Mouse (Mus musculus) forebrain, embryonic 11.5 days (tissue): ENCODE measurements around the gene Rcsd1. TPM values are rescaled to one million over a fixed set of nuclear protein-coding genes. Genes with fewer than 3 reads are reported as not detected.

Source experiments
- ATAC-seq: fragments of 200-750 bp; cut with Nextera tagmentation; replicated peaks from 2 replicates; pipeline ENCODE4 v1.8.0; 2017; ENCODE audit warnings: moderate TSS enrichment; ENCODE audit not compliant: low FRiP score
- DNase-seq: peaks from one replicate; pipeline ENCODE4 v3.0.0-alpha.2; 2017; ENCODE audit warnings: low spot score
- H3K27ac ChIP-seq: fragments of 300-500 bp; sonication (generic); 2 replicates; pipeline ENCODE4 v1.5.1; 2014; ENCODE audit warnings: low read depth, low read length
- H3K27me3 ChIP-seq: fragments of 300-500 bp; sonication (generic); 2 replicates; pipeline ENCODE4 v1.6.1; 2014; ENCODE audit warnings: mild to moderate bottlenecking, low read length, mixed read lengths; ENCODE audit not compliant: control insufficient read depth, insufficient read depth
- H3K36me3 ChIP-seq: fragments of 300-500 bp; sonication (generic); 2 replicates; pipeline ENCODE4 v1.6.1; 2014; ENCODE audit warnings: mild to moderate bottlenecking, low read length, moderate library complexity, mixed read lengths; ENCODE audit not compliant: control insufficient read depth, insufficient read depth
- H3K4me1 ChIP-seq: fragments of 300-500 bp; sonication (generic); replicated peaks from 2 replicates; pipeline ENCODE4 v1.6.1; 2014; ENCODE audit warnings: low read length, mixed read lengths; ENCODE audit not compliant: control insufficient read depth, insufficient read depth
- H3K4me2 ChIP-seq: fragments of 300-500 bp; sonication (generic); 2 replicates; pipeline ENCODE4 v1.6.1; 2014; ENCODE audit warnings: low read depth, mild to moderate bottlenecking, low read length, moderate library complexity, mixed read lengths; ENCODE audit not compliant: severe bottlenecking
- H3K4me3 ChIP-seq: fragments of 300-500 bp; sonication (generic); 2 replicates; pipeline ENCODE4 v1.5.1; 2014; ENCODE audit warnings: low read depth, low read length
- H3K9ac ChIP-seq: fragments of 300-500 bp; sonication (generic); 2 replicates; pipeline ENCODE4 v1.6.1; 2014; ENCODE audit warnings: low read length
- H3K9me3 ChIP-seq: fragments of 300-500 bp; sonication (generic); 2 replicates; pipeline ENCODE4 v1.6.1; 2016; ENCODE audit warnings: low read length, mixed read lengths; ENCODE audit not compliant: control insufficient read depth
- WGBS: fragments of 180-500 bp; shearing (Covaris S2); extraction: QIAGEN DNeasy Blood & Tissue Kit; methylation state at CpG from one replicate; pipeline ENCODE4 v1.1.7; 2014; 5-methylcytosine and 5-hydroxymethylcytosine counted together
- polyA plus RNA-seq: library from polyadenylated mRNA; unstranded; fragments of >200 nt; fragmentation: Nextera tagmentation; extraction: Ambion mirVana; gene quantifications from 2 replicates; pipeline ENCODE4 v1.2.1, GENCODE M21; 2014

The Rcsd1 gene
- 6.4 and 7.2 TPM in 2 replicates for polyA plus RNA-seq

- DNase-seq = no peak
These were observed at the start of gene Rcsd1 for GRCm38 (mm10) chr1:165709629-165710256. TSS of gene Rcsd1 (minus strand) at chr1:165709757.

DNA sequence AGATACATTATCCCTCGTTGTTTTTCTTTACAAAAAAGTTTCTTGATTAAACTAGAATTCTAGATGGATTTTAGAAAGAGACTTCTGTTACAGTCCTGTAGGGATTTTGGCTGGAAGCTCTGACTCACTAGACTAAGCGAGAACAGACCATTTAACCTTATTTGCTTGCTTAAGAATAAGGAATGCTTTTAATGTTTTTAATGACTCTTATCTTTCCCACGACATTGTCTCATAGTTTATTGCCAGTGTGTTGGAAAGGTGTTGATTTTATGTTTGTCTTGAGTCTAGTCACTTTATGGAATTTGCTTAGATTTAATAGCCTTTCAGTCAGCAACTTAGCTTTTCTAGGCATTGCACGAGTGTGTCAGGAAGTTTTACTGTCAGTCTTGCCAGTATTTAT, 45.6 kb upstream of the Rcsd1 start:
- DNase-seq (no peak), ATAC-seq (no peak)
- 82% methylated on average over 4 of the region's 4 CpGs for WGBS
- Histone ChIP-seq H3K27ac (no peak overlapping the region), H3K4me1 (no peaks in the 10 kb centered on the region), H3K4me3 (no peak overlapping the region), H3K4me2 (no peak overlapping the region), H3K9me3 (no peaks in the 10 kb centered on the region), H3K27me3 (no peaks in the 10 kb centered on the region), H3K36me3 (no peaks in the 10 kb centered on the region), H3K9ac (no peak overlapping the region)

More at GRCm38 (mm10) chr1:165709629-165710256, at the start of gene Rcsd1:
- ATAC-seq = no peak
- H3K36me3 ChIP-seq = no peaks in the 10 kb centered on the region
- no peak within 1 kb of the TSS for H3K4me3 ChIP-seq
- H3K9ac ChIP-seq = no peak within 1 kb of the TSS
- peaks cover 11% of the 10 kb centered on the region for H3K27me3 ChIP-seq
- no peak within 1 kb of the TSS for H3K4me2 ChIP-seq
- 52% methylated on average over 5 of the region's 5 CpGs for WGBS
- H3K27ac ChIP-seq = no peak within 1 kb of the TSS
- H3K4me1 ChIP-seq = peaks cover 3% of the 10 kb centered on the region; the same call in 1 of the 2 replicates
- no peaks in the 10 kb centered on the region for H3K9me3 ChIP-seq

GRCm38 (mm10) chr1:165754205-165754604, 44.6 kb upstream of the Rcsd1 start:
- Histone ChIP-seq H3K4me2 (no peak overlapping the region), H3K4me3 (no peak overlapping the region), H3K36me3 (no peaks in the 10 kb centered on the region), H3K9ac (no peak overlapping the region), H3K9me3 (no peaks in the 10 kb centered on the region), H3K27me3 (no peaks in the 10 kb centered on the region), H3K27ac (no peak overlapping the region), H3K4me1 (no peaks in the 10 kb centered on the region)
- ATAC-seq = no peak
- WGBS = 93% methylated on average over 6 of the region's 6 CpGs
- no peak for DNase-seq

DNA sequence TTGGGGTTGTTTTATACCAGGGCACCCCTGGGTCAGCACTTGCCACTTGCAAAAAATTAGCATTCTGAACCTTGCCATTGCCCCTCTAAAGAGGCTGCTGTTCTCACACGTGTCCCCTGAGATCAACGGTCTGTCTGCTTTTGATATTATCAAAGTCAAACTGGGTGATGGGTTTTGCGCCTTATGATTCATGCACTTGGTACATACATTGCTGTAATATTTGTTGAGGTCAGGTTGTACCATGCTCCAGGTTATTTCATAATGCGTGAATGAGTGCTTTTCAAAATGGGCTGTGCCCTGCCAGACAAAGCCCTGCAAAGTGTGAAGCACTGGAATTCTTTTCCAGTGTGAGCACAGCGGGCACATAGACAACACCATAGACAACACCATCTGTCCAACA, 42.3 kb upstream of the Rcsd1 start:
- Histone ChIP-seq H3K9me3 (no peaks in the 10 kb centered on the region), H3K9ac (no peak overlapping the region), H3K27me3 (no peaks in the 10 kb centered on the region), H3K4me1 (no peaks in the 10 kb centered on the region), H3K4me2 (no peak overlapping the region), H3K27ac (no peak overlapping the region), H3K4me3 (no peak overlapping the region), H3K36me3 (no peaks in the 10 kb centered on the region)
- ATAC-seq = no peak
- no peak for DNase-seq
- WGBS = 86% methylated on average over 5 of the region's 5 CpGs

DNA sequence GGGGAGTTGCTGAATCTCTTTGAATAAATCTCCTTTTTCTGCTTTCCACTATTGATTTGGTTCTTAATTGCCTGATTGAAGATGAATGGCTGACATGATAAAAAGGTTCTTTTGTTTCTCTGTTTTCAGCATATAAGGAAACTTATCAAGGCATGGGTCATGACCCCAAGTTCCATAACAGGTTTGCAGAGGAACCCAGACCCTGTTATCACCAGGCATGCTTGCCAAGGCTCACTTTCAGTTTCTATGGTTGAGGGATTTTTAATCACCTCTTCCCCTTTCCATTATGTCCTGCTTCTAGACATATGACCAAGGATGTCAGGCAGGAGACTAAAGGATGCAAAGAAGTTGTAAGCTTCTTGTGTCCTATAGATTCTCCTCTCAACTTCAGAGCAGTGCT, 41.6 kb upstream of the Rcsd1 start:
- Histone ChIP-seq H3K4me3 (no peak overlapping the region), H3K4me1 (no peaks in the 10 kb centered on the region), H3K27me3 (no peaks in the 10 kb centered on the region), H3K36me3 (no peaks in the 10 kb centered on the region), H3K27ac (no peak overlapping the region), H3K4me2 (no peak overlapping the region), H3K9ac (no peak overlapping the region), H3K9me3 (no peaks in the 10 kb centered on the region)
- ATAC-seq = no peak
- DNase-seq = peak; percentile 2

DNA sequence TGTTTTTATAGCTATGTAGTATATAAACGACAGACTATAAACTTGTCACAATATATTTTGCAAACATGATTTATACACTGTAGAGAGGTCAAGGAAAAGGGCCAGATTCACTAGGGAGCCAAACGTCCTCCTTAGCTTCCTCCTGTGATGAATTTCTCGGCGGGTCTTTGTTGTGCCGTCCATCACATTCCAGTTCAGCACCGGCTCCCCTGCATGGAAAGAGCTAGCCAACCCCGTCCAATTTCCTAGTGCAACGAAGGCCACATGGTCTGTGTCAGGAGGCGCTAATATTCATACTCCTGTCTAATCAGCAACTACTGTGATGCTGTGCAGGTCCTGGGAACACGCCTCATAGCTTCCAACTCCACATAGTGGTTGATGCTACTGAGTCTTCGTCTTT, 38.5 kb upstream of the Rcsd1 start:
- no peak overlapping the region for H3K9ac ChIP-seq
- DNase-seq (peak; percentile 28), ATAC-seq (no peak)
- no peaks in the 10 kb centered on the region for H3K27me3 ChIP-seq
- no peak overlapping the region for H3K4me2 ChIP-seq
- H3K27ac ChIP-seq = no peak overlapping the region
- H3K36me3 ChIP-seq = no peaks in the 10 kb centered on the region
- 68% methylated on average over 11 of the region's 11 CpGs for WGBS
- no peaks in the 10 kb centered on the region for H3K4me1 ChIP-seq
- no peaks in the 10 kb centered on the region for H3K9me3 ChIP-seq
- no peak overlapping the region for H3K4me3 ChIP-seq

- Histone ChIP-seq H3K27ac (no peak overlapping the region), H3K9ac (no peak overlapping the region), H3K4me2 (no peak overlapping the region), H3K9me3 (no peaks in the 10 kb centered on the region), H3K27me3 (no peaks in the 10 kb centered on the region), H3K4me3 (no peak overlapping the region), H3K36me3 (no peaks in the 10 kb centered on the region), H3K4me1 (no peaks in the 10 kb centered on the region)
- no peak for ATAC-seq
- WGBS = 85% methylated on average over 8 of the region's 8 CpGs
- DNase-seq = peak; percentile 50
These were observed 32.4 kb upstream of the Rcsd1 start for GRCm38 (mm10) chr1:165741989-165742388.

GRCm38 (mm10) chr1:165738985-165739384, 29.4 kb upstream of the Rcsd1 start:
- Histone ChIP-seq H3K4me1 (no peaks in the 10 kb centered on the region), H3K27ac (no peak overlapping the region), H3K27me3 (no peaks in the 10 kb centered on the region), H3K4me3 (no peak overlapping the region), H3K4me2 (no peak overlapping the region), H3K36me3 (no peaks in the 10 kb centered on the region), H3K9ac (no peak overlapping the region), H3K9me3 (no peaks in the 10 kb centered on the region)
- 97% methylated on average over 1 of the region's 1 CpGs for WGBS
- peak; percentile 6 for DNase-seq
- no peak for ATAC-seq

DNA sequence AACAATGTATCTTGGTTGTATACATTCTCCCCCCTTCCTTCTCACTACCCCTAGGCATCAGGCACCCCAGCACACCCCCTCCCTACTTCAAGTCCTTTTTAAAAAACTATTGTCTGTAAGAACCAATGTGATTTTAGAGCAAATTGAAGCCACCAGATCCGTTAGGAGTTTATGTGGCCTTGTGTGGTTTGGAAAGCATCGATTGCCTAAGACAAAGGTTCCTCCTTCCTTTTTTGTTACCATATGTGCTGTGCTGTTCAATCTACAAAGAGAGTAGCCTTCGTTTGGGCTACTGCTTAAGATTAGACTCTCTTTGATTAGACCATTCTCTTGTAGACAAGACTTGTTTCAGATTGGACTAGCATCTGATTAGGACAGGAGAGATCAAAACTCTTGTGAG, 28.3 kb upstream of the Rcsd1 start:
- no peaks in the 10 kb centered on the region for H3K27me3 ChIP-seq
- no peak for ATAC-seq
- 52% methylated on average over 3 of the region's 3 CpGs for WGBS

More for the DNA sequence above, 28.3 kb upstream of the Rcsd1 start:
- no peaks in the 10 kb centered on the region for H3K4me1 ChIP-seq
- H3K36me3 ChIP-seq = no peaks in the 10 kb centered on the region
- H3K27ac ChIP-seq = no peak overlapping the region
- DNase-seq = peak; percentile 20
- H3K9me3 ChIP-seq = no peaks in the 10 kb centered on the region
- no peak overlapping the region for H3K9ac ChIP-seq
- no peak overlapping the region for H3K4me3 ChIP-seq
- no peak overlapping the region for H3K4me2 ChIP-seq
